Mouse (Mus musculus): ENCODE results near the gene Ephb2. TPM values are rescaled to one million over a fixed set of nuclear protein-coding genes. Genes with fewer than 3 reads are reported as not detected.

The Ephb2 gene
- polyA plus RNA-seq, 1 experiment from 2014 or later: 0.36 TPM

- ATAC-seq (ENCODE audit: low read depth): no peak
- H3K4me1 ChIP-seq (replicated peaks): peaks cover 9% of the 10 kb centered on the region
- 37% methylated on average over 7 of the region's 7 CpGs for WGBS (ENCODE audit: insufficient replicate concordance)
- H3K36me3 ChIP-seq: no peaks in the 10 kb centered on the region
- no peak for DNase-seq
- H3K4me3 ChIP-seq (replicated peaks): no peak overlapping the region
- peaks cover 33% of the 10 kb centered on the region for H3K27me3 ChIP-seq
- H3K9ac ChIP-seq: no peak overlapping the region
- H3K4me2 ChIP-seq: no peak overlapping the region
- H3K27ac ChIP-seq: no peak overlapping the region
- no peaks in the 10 kb centered on the region for H3K9me3 ChIP-seq (replicated peaks)
Measured at GRCm38 (mm10) chr4:136638230-136638750, 197.5 kb downstream of the Ephb2 start.

- Histone ChIP-seq H3K4me1 (replicated peaks) (peaks cover 9% of the 10 kb centered on the region), H3K27me3 (peaks cover 33% of the 10 kb centered on the region), H3K36me3 (no peaks in the 10 kb centered on the region), H3K4me3 (replicated peaks) (peak overlapping the region; percentile 47), H3K9me3 (replicated peaks) (no peaks in the 10 kb centered on the region), H3K9ac (no peak overlapping the region), H3K27ac (no peak overlapping the region), H3K4me2 (peak overlapping the region; percentile 65)
- 4% methylated on average over 68 of the region's 76 CpGs for WGBS (ENCODE audit: insufficient replicate concordance)
- ATAC-seq (ENCODE audit: low read depth) (no peak), DNase-seq (no peak)
Measured at GRCm38 (mm10) chr4:136637563-136638229, 198.1 kb downstream of the Ephb2 start.

DNA sequence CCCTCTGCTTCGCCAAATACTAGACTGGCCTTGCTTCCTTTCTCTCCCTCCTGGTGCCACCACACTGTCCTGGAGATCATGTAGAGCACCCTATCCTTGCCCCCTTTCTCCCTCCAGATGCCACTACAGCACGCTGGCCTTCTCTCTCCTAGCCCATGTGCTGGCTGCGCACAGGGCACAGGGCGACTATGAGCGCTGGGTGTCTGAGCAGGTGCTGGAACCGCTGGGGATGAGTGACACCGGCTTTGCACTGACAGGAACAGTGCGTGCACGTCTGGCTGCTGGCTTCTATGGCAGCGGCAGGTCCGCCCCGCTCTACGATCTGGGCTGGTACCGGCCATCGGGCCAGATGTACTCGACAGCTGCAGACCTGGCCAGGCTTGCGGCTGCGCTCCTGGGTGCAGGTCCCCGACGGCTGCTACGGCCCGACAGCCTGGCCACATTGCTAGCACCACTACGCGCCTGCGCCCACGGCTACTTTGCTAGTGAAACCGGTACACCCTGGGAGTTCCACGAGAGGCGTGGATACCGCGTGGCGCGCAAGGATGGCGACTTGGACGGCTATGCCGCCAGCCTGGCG is 198.7 kb downstream of the Ephb2 start:
- Histone ChIP-seq H3K9me3 (replicated peaks) (no peaks in the 10 kb centered on the region), H3K4me3 (replicated peaks) (peak overlapping the region; percentile 47), H3K4me2 (peak overlapping the region; percentile 65), H3K4me1 (replicated peaks) (peaks cover 9% of the 10 kb centered on the region), H3K27ac (no peak overlapping the region), H3K27me3 (peaks cover 33% of the 10 kb centered on the region), H3K36me3 (no peaks in the 10 kb centered on the region), H3K9ac (no peak overlapping the region)
- ATAC-seq (ENCODE audit: low read depth) (no peak), DNase-seq (no peak)
- WGBS (ENCODE audit: insufficient replicate concordance): 22% methylated on average over 37 of the region's 37 CpGs

- peaks cover 33% of the 10 kb centered on the region for H3K27me3 ChIP-seq
- no peak overlapping the region for H3K27ac ChIP-seq
- H3K4me2 ChIP-seq: no peak overlapping the region
- no peaks in the 10 kb centered on the region for H3K9me3 ChIP-seq (replicated peaks)
- H3K4me1 ChIP-seq (replicated peaks): peaks cover 9% of the 10 kb centered on the region
- no peak overlapping the region for H3K9ac ChIP-seq
- 40% methylated on average over 5 of the region's 5 CpGs for whole genome bisulfite sequencing (ENCODE audit: insufficient replicate concordance)
- no peaks in the 10 kb centered on the region for H3K36me3 ChIP-seq
- DNase-seq (no peak), ATAC-seq (ENCODE audit: low read depth) (no peak)
- H3K4me3 ChIP-seq (replicated peaks): no peak overlapping the region
Measured at GRCm38 (mm10) chr4:136636511-136636910, 199.3 kb downstream of the Ephb2 start.

DNA sequence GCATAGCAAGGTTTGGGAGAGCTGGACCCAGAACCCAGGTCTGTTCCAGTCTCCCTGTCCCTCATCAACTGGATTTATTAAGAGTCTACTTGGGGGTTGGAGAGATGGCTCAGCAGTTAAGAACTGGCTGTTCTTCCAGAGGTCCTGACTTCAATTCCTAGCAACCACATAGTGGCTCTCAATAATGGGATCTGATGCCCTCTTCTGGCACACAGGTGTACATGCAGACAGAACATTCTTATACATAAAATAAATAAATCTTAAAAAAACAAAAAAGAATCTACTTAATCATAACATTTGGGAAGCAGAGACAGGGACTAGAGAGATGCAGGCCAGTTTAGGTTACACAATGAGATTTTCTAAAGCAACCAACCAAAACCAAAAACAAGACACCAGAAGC is 199.8 kb downstream of the Ephb2 start:
- peaks cover 33% of the 10 kb centered on the region for H3K27me3 ChIP-seq
- no peak overlapping the region for H3K4me2 ChIP-seq
- no peak overlapping the region for H3K4me3 ChIP-seq (replicated peaks)
- DNase-seq (no peak), ATAC-seq (ENCODE audit: low read depth) (no peak)
- H3K27ac ChIP-seq: no peak overlapping the region
- peaks cover 9% of the 10 kb centered on the region for H3K4me1 ChIP-seq (replicated peaks)
- H3K36me3 ChIP-seq: no peaks in the 10 kb centered on the region
- no peak overlapping the region for H3K9ac ChIP-seq
- H3K9me3 ChIP-seq (replicated peaks): no peaks in the 10 kb centered on the region

GRCm38 (mm10) chr4:136631237-136631994 is 204.4 kb downstream of the Ephb2 start:
- H3K27me3 ChIP-seq: peaks cover 3% of the 10 kb centered on the region
- ATAC-seq (ENCODE audit: low read depth): no peak
- no peak overlapping the region for H3K4me2 ChIP-seq
- no peaks in the 10 kb centered on the region for H3K36me3 ChIP-seq
- no peak overlapping the region for H3K9ac ChIP-seq
- DNase-seq: no peak
- 84% methylated on average over 11 of the region's 11 CpGs for WGBS (ENCODE audit: insufficient replicate concordance)
- H3K4me3 ChIP-seq (replicated peaks): no peak overlapping the region
- no peaks in the 10 kb centered on the region for H3K9me3 ChIP-seq (replicated peaks)
- H3K27ac ChIP-seq: no peak overlapping the region
- no peaks in the 10 kb centered on the region for H3K4me1 ChIP-seq (replicated peaks)

DNA sequence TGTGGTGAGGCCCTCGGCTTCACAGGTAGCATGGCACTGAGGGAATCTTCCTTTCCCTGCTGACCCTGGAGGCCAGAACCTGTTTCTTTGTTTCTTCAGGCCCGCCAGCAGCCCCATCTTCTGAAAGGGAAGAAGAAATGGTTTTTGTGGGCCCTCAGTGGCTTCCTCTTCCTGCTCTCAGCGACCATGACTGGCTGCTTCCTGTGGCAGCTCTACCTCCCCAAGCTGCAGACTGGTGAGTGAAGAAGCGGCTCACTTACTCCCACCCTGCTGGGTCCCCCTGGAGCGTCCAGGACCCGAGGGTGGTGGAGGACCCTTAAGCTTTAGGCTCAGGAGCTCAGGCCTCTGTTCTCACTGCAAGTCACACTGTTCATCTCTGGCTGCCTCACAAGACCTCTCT is 209.2 kb downstream of the Ephb2 start:
- Histone ChIP-seq H3K9ac (no peak overlapping the region), H3K4me3 (replicated peaks) (no peak overlapping the region), H3K36me3 (no peaks in the 10 kb centered on the region), H3K4me1 (replicated peaks) (no peaks in the 10 kb centered on the region), H3K27ac (no peak overlapping the region), H3K9me3 (replicated peaks) (no peaks in the 10 kb centered on the region), H3K4me2 (no peak overlapping the region), H3K27me3 (no peaks in the 10 kb centered on the region)
- ATAC-seq (ENCODE audit: low read depth): no peak
- no peak for DNase-seq
- WGBS (ENCODE audit: insufficient replicate concordance): 20% methylated on average over 6 of the region's 6 CpGs

DNA sequence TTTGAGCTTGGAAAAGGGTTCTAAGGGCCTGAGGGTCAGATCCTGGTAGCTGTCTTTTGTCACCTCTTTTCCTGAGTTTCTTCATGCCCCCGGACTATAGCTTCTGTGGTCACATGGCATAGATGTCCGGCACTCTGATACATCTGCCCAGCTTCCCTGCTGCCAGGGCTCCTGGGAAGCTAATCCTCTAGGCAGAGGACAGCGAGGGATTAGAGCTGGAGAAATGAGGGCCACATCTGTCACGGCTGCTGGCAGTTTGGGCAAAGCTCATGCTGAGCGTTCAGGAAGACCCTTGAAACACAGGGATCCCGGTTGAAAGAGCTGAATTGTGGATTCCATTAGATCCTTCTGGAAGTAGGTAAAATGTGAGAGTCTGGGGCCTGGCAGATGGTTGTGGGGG is 213.4 kb downstream of the Ephb2 start, which contains the start of gene Lactbl1:
Lactbl1 (plus strand) TSS at position 234 of the 400 bp plus-strand sequence.
- Histone ChIP-seq H3K36me3 (no peaks in the 10 kb centered on the region), H3K9me3 (replicated peaks) (no peaks in the 10 kb centered on the region), H3K4me2 (no peak within 1 kb of the TSS), H3K4me3 (replicated peaks) (no peak within 1 kb of the TSS), H3K27ac (no peak within 1 kb of the TSS), H3K9ac (no peak within 1 kb of the TSS), H3K4me1 (replicated peaks) (no peaks in the 10 kb centered on the region), H3K27me3 (no peaks in the 10 kb centered on the region)
- ATAC-seq (ENCODE audit: low read depth): no peak
- WGBS (ENCODE audit: insufficient replicate concordance): 55% methylated on average over 6 of the region's 6 CpGs
- DNase-seq: no peak

- H3K4me2 ChIP-seq: no peak overlapping the region
- 47% methylated on average over 5 of the region's 5 CpGs for WGBS (ENCODE audit: insufficient replicate concordance)
- H3K4me1 ChIP-seq (replicated peaks): no peaks in the 10 kb centered on the region
- H3K27me3 ChIP-seq: no peaks in the 10 kb centered on the region
- no peak overlapping the region for H3K9ac ChIP-seq
- DNase-seq (no peak), ATAC-seq (ENCODE audit: low read depth) (no peak)
- no peaks in the 10 kb centered on the region for H3K9me3 ChIP-seq (replicated peaks)
- H3K4me3 ChIP-seq (replicated peaks): no peak overlapping the region
- no peak overlapping the region for H3K27ac ChIP-seq
- H3K36me3 ChIP-seq: no peaks in the 10 kb centered on the region
Measured at GRCm38 (mm10) chr4:136621956-136622355, 213.8 kb downstream of the Ephb2 start.

GRCm38 (mm10) chr4:136621336-136621735 is 214.5 kb downstream of the Ephb2 start:
- no peak for DNase-seq
- WGBS (ENCODE audit: insufficient replicate concordance): 4% methylated on average over 1 of the region's 1 CpGs
- ATAC-seq (ENCODE audit: low read depth): no peak

DNA sequence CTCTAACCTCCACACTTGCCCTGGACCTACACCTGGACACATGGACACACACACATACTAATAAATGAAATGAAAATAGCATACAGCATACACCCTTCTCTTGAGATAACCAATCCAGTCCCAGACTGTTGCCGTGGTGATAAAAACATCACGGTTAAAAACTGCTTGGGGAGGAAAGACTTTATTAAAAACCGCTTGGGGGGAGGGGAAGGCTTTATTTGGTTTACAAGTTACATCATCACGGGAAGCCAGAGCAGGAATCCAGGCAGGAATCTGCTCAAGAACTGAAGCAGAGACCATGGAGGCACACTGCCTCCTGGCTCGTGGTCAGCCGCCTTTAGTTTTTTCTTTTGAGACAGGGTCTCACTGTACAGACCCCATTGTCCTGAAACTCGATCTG is 222.1 kb downstream of the Ephb2 start:
- DNase-seq: no peak
- 53% methylated on average over 7 of the region's 7 CpGs for WGBS (ENCODE audit: insufficient replicate concordance)

More at GRCm38 (mm10) chr4:136621336-136621735, 214.5 kb downstream of the Ephb2 start:
- Histone ChIP-seq H3K4me2 (no peak overlapping the region), H3K4me3 (replicated peaks) (no peak overlapping the region), H3K27ac (no peak overlapping the region), H3K36me3 (no peaks in the 10 kb centered on the region), H3K9ac (no peak overlapping the region), H3K9me3 (replicated peaks) (no peaks in the 10 kb centered on the region), H3K4me1 (replicated peaks) (no peaks in the 10 kb centered on the region), H3K27me3 (no peaks in the 10 kb centered on the region)

More for the DNA sequence above, 222.1 kb downstream of the Ephb2 start:
- Histone ChIP-seq H3K4me3 (replicated peaks) (no peak overlapping the region), H3K9me3 (replicated peaks) (no peaks in the 10 kb centered on the region), H3K4me1 (replicated peaks) (no peaks in the 10 kb centered on the region), H3K4me2 (no peak overlapping the region), H3K36me3 (no peaks in the 10 kb centered on the region), H3K27ac (no peak overlapping the region), H3K9ac (no peak overlapping the region), H3K27me3 (no peaks in the 10 kb centered on the region)
- no peak for ATAC-seq (ENCODE audit: low read depth)
